Mouse (Mus musculus) CD8-positive naive resting alpha-beta T cell, adult 57 days (primary cell): ENCODE measurements around the gene Klhl8. TPM values are rescaled to one million over a fixed set of nuclear protein-coding genes. Genes with fewer than 3 reads are reported as not detected.

Source experiments
- total RNA-seq: library from RNA; stranded (reverse); gene quantifications from one replicate; pipeline ENCODE4 v1.2.4, GENCODE M21; 2023

Gene Klhl8
- total RNA-seq = 4.5 TPM

DNA sequence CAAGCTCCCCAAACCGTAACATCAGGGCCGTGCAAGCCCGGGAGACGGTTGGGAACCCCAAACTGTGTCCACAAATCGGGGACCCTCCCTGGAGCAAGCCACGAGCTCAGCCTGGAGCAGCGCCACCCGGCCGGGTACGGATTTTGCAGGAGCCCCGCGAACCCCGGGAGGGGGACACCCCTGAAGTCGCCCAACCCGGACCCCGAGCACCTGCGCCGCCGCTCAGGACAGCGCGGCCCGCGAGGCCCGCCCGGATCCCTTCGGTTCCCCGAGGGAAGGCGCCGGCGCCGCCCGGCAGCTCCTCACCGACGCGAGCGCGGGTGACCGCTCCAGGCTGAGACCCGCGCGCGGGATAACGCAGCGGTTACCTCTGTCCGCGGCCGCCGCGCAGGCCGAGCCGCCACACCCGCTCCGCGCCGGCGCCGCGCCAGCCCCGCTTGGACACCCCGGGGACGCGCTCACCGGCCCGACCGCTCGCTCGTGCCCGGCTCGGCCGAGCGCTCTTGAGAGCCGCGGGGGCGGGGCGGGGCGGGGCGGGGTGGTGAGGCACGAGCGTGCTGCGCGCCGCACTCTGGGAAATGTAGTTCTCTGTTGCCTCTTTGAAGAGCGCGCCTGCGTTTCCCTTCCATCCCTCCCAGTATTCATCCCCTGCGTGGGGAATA is at the start of gene Klhl8:
Gene Klhl8, minus strand, starts transcription at position 512 of the 662 bp plus-strand sequence.

Other genes starting within 250 kb of the Klhl8 start
- gene Aff1, start 218.9 kb downstream of the Klhl8 start, total RNA-seq = 91.6 TPM
- gene Hsd17b13, start 66.2 kb upstream of the Klhl8 start, total RNA-seq = not detected
- gene Hsd17b11, start 110.7 kb upstream of the Klhl8 start, total RNA-seq = 44.3 TPM
- 34.3 TPM for gene Nudt9, start 135.0 kb upstream of the Klhl8 start, total RNA-seq
- gene Gm17660, start 166.3 kb upstream of the Klhl8 start, total RNA-seq = not detected
- gene Sparcl1, start 202.5 kb upstream of the Klhl8 start, total RNA-seq = not detected